Mouse (Mus musculus): ENCODE measurements around the gene Baat.

Gene Baat

DNA sequence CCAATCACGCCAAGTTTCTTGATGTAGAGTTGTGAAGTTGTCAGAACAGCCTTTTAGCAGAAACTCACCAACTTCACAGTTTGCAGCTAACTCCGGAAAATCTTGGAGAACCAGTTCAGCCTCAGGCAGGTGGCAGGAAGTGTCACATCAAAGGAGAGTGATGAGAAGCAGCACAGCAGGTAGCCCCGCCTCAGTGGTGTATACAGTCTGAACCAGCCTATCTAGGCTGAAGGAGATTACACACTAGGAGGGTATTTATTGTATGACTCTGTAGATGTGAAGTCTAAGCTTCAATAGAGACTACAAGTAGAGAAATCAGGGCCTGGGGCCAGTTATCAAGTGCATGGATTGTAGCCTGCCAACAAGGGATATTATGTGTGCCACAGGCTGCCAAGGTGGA is 25.5 kb downstream of the Baat start:
- 80% methylated on average over 3 of the region's 3 CpGs for WGBS

DNA sequence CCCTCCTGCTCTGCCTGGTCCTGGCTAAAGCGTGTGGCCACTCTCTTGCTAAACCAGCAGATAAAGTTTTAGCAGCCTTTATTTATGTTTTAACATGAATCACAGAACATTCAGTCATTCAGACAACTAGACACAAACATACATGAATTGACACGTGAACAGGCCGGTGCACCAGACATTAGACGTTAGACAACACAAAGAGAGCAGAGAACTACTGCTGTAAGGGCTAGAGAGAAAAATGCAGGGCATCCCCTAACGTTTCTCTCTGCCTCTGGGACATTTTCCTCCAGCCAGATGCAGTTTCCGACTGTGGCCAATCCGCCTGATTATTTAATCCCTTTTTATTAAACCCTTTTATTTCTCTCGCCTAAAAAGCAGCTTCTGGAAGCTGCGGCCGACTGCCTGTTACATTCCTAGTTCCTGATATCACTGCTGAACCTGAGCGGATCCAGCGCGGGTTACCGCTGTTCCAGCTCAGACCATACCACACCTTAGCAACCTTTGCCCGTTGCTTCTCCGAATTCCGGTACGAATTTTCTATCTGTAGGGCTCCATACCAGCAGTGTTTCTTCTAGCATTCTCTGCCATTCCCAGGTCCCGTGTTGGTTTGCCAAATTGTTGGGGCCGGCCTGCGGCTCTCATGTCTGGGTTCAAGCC is 26.1 kb downstream of the Baat start:
- WGBS, result 53% methylated on average over 21 of the region's 21 CpGs

DNA sequence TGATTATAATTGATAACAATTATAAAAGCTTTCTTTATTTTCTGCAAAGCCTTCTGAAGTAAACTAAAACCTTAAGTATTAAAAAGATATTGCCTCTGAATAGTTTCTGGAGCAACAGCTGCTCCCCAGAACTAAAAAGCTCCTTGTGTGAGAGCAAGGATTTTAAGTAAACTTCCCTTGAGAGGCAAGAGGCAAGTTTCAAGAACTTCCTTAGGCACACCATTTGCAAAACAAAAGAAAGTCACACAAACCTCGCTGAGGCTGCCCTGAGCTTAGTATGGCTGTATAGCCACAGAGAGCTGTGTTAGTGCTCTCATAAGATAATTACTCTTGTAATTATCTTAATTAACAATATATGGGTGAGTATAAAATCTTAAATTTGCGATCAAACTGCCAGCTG is 27.3 kb downstream of the Baat start:
- 59% methylated on average over 2 of the region's 2 CpGs for WGBS

DNA sequence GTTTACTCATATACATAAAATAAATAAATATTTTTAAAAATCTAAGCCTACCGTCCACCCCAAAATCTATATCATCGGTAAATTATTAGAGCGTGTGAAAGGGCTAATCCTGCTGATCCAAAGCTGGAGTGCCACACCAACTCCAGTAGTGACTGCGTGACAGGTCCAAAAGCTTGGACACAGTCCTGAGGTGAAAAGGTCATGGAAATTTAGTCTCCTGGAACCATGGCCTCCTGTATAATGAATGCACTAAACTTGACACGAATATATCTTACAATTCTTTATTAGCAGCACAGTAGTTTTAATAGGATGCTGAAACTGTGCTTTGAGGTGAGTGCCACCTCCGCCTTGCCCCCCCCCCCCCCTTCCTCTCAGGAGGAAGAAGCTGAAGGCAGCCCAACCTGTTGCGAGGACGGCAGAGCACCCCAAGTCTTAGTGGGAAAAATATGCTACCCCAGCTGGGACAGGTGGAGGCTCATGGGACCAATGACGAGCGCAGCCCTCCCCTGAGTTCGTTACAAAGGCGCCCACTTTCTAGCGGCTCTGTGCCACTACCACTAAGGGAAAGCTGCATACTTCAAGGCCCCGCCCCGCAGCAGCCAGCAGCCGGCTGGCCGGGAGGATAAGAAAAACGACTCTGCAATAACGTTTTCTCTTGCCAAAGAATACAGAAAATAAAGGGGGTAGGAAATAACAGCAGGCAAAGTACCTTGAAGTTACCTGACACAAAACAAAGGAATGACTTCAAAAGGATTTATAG is 28.1 kb downstream of the Baat start:
- WGBS, result 24% methylated on average over 19 of the region's 19 CpGs

DNA sequence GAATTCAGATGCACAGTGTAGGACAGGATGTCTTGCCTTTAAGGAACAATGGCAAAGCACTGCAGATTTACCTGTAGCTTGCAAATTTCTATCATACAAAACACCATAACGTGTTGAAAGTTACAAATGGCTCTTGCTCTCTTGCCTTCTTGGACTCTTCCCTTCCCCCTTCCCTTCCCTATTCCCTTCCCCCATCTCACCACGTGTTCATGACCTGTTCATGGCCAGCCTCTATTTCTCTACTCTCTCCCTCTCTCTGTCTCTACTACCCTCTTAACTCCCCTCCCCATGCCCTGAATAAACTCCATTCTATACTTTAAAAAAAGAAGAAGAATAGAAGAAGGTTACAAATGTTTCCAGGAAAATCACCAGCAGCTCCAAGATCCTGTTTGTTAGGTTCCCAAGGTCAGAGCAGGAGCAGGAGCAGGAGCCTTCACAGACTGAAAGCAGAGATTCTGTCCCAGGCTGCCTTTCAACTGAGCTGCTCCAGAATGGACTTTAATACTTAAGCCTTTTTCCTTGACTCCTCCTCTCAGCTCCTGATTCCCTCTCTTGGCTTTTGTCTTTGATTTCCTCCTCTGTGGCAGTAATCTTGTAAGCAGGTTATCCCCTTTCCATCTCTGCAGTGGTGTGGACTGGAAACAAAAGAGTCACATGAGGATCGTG is 32.8 kb downstream of the Baat start, which contains the start of gene Acnat1:
Acnat1 (minus strand) TSS at position 478 of the 666 bp plus-strand sequence.
- WGBS, result 44% methylated on average over 3 of the region's 3 CpGs

DNA sequence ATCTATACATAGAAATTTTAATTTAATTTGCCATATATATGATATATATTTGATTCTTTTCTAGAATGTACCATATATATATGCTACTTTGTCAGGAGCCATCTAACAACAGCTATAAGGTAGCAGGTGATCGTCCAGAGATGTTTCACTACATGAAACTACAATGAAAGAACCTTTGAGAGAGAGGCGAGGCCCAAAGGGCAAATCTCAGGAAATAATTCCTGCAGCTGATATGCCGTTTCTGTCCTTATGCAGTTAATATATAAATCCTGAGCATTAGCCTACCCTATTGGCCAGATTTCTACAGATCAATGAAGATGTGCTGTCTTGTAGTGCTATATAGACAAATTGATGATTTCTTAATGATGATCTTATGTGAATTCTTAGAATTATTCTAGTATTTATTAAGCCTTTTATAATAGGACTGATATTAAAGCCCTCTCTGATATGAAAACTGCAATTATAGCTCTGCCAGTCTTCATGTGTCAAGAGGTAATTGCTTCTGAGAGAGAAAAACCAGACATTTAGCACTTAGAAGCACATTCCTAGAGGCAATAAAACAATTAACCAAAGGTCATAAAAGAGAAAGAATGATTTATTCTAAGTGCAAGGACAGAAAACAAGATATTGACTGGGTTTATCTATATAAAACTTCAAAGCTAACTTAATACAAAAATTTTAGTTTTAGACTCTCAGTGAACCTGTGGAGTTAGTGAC is 36.8 kb downstream of the Baat start:
- WGBS, result 94% methylated on average over 3 of the region's 3 CpGs

DNA sequence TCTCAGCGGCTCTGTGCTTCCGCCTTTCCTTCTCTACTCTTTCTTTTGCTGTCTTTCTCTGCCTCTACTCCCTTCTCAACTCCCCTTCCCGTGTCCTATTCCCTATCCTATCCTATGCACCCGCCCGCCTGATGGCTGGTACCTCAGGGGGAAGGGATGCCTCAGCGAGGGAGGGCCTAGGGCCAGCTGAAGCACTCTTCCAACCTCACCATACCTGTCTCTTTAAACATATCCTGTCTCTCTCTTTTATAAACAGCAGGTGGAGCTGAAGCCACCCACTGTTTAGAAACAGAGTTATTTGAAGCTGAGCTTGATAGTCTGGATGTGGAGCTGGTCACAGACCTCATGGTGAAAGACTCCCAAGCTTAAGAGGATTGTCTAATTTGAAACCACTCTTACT is 39.0 kb downstream of the Baat start:
- 91% methylated on average over 6 of the region's 6 CpGs for WGBS

DNA sequence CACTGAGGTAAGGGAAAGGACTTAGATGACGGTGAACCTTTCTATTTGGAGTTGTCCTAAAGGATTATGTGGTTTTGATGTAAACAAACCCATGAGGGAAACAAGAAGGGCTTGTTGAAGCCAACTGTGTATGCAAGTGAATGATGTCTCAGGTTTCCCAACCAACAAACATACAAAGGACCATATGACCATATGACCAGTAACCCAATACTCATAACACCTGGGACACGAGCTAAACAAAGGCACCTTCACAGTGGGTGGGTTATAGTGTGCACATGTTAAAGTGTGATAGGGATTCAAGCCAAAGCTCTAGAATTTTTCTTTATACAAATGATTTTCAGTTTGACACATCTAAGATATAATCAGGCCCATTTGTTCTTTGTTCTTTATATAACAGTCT is 50.2 kb downstream of the Baat start:
- WGBS, result 77% methylated on average over 2 of the region's 2 CpGs

DNA sequence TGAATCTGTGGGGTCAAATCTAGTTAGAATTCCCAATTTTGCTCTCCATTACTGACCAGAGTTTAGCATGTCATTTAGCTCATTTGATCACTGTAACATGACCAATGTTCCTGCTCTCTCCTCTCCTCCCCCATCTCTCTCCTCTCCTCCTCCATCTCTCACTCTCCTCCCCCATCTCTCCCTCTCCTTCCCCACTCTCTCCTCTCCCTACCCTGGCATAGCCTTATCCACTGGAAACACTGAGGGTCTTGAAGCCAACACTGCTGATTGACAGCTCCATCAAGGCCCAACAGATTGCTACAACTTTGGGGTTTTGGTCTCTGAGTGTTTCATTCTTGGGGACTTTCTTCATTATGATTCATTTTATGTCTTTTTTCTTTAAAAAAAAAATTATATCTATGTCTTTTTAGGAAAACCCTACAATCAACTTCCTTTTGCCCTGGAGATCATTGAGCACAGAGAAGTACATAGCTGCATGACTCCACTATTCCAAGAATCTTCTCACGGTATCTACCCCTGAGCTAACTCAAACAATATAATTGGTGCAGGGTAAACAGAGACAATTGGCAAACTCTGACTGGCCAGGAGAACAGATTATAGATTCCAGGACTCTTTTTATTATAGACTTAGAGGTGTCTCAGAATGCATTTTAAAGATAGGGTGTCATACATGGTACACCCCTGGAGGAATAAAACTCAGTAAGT is 54.4 kb downstream of the Baat start:
- 85% methylated on average over 1 of the region's 1 CpGs for WGBS

DNA sequence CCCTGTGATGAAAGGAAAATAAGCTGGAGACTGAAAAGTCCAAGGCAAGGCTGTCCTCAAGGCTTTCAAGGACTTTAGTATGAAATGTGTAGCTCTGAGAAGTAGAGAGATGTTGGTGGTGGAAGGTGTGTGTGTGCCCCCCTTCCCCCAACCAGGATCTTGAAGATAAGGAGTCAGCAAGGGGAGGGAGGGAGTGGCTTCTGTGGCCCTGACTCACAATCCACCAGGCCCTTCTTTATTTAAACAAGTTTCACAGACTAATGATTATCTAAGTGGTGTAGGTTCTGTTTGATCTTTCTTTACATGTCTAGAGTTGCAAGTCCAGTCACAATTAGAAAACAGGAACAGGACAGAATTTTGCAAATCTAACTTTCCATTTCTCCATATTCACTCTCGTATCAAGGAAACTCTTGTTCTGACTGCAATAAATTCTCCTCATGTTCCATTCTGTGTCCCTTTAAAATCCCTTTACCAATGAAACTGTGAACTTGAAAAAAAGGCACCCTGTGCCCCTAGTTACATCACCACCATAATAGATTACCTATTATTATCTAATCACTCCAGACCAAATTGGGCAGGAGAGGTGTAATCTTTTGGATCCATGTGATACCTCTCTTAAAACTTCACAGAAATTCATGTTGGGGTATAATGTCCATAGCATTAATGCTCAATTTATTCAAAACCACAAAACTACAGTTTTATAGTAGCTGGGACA is 55.1 kb downstream of the Baat start:
- 92% methylated on average over 1 of the region's 1 CpGs for WGBS
